Mouse (Mus musculus): Measurements from ENCODE around the gene Naif1. TPM values are rescaled to one million over a fixed set of nuclear protein-coding genes. Genes with fewer than 3 reads are reported as not detected.

The Naif1 gene
- polyA plus RNA-seq, 1 experiment from 2014 or later: 4.4 TPM

- H3K36me3 ChIP-seq: no peaks in the 10 kb centered on the region
- no peaks in the 10 kb centered on the region for H3K9me3 ChIP-seq (replicated peaks)
- ATAC-seq (ENCODE audit: low FRiP score): no peak
- H3K4me2 ChIP-seq: no peak overlapping the region
- H3K9ac ChIP-seq (replicated peaks): no peak overlapping the region
- no peaks in the 10 kb centered on the region for H3K4me1 ChIP-seq
- no peaks in the 10 kb centered on the region for H3K27me3 ChIP-seq (replicated peaks)
- no peak overlapping the region for H3K4me3 ChIP-seq (replicated peaks)
- 80% methylated on average over 12 of the region's 12 CpGs for WGBS
- no peak overlapping the region for H3K27ac ChIP-seq (replicated peaks)
These were observed 43.0 kb downstream of the Naif1 start for GRCm38 (mm10) chr2:32493301-32493701.

- no peak for ATAC-seq (ENCODE audit: low FRiP score)
- H3K4me1 ChIP-seq: no peaks in the 10 kb centered on the region
- WGBS: 71% methylated on average over 2 of the region's 2 CpGs
- H3K27me3 ChIP-seq (replicated peaks): no peaks in the 10 kb centered on the region
- no peaks in the 10 kb centered on the region for H3K36me3 ChIP-seq
- H3K4me3 ChIP-seq (replicated peaks): no peak overlapping the region
- H3K27ac ChIP-seq (replicated peaks): no peak overlapping the region
- no peak overlapping the region for H3K4me2 ChIP-seq
- no peaks in the 10 kb centered on the region for H3K9me3 ChIP-seq (replicated peaks)
- no peak overlapping the region for H3K9ac ChIP-seq (replicated peaks)
These were observed 44.3 kb downstream of the Naif1 start for GRCm38 (mm10) chr2:32494522-32494921.

- no peaks in the 10 kb centered on the region for H3K36me3 ChIP-seq
- no peaks in the 10 kb centered on the region for H3K9me3 ChIP-seq (replicated peaks)
- no peak overlapping the region for H3K9ac ChIP-seq (replicated peaks)
- H3K4me3 ChIP-seq (replicated peaks): no peak overlapping the region
- H3K4me1 ChIP-seq: no peaks in the 10 kb centered on the region
- no peak for ATAC-seq (ENCODE audit: low FRiP score)
- H3K4me2 ChIP-seq: no peak overlapping the region
- no peak overlapping the region for H3K27ac ChIP-seq (replicated peaks)
- 86% methylated on average over 20 of the region's 20 CpGs for WGBS
- no peaks in the 10 kb centered on the region for H3K27me3 ChIP-seq (replicated peaks)
These were observed 45.0 kb downstream of the Naif1 start for GRCm38 (mm10) chr2:32495185-32495726.

- Histone ChIP-seq H3K27ac (replicated peaks) (no peak overlapping the region), H3K4me1 (no peaks in the 10 kb centered on the region), H3K9ac (replicated peaks) (no peak overlapping the region), H3K9me3 (replicated peaks) (no peaks in the 10 kb centered on the region), H3K36me3 (no peaks in the 10 kb centered on the region), H3K27me3 (replicated peaks) (no peaks in the 10 kb centered on the region), H3K4me3 (replicated peaks) (no peak overlapping the region), H3K4me2 (no peak overlapping the region)
- 79% methylated on average over 5 of the region's 5 CpGs for WGBS
- ATAC-seq (ENCODE audit: low FRiP score): no peak
These were observed 45.9 kb downstream of the Naif1 start for GRCm38 (mm10) chr2:32496190-32496589.

- Histone ChIP-seq H3K4me2 (no peak overlapping the region), H3K9ac (replicated peaks) (no peak overlapping the region), H3K4me3 (replicated peaks) (no peak overlapping the region), H3K9me3 (replicated peaks) (no peaks in the 10 kb centered on the region), H3K27me3 (replicated peaks) (no peaks in the 10 kb centered on the region), H3K36me3 (no peaks in the 10 kb centered on the region), H3K27ac (replicated peaks) (no peak overlapping the region), H3K4me1 (no peaks in the 10 kb centered on the region)
- 88% methylated on average over 4 of the region's 4 CpGs for WGBS
- ATAC-seq (ENCODE audit: low FRiP score): no peak
These were observed 49.1 kb downstream of the Naif1 start for GRCm38 (mm10) chr2:32499365-32499764.

GRCm38 (mm10) chr2:32500461-32500860 lies 50.2 kb downstream of the Naif1 start:
- no peaks in the 10 kb centered on the region for H3K9me3 ChIP-seq (replicated peaks)
- H3K4me2 ChIP-seq: no peak overlapping the region
- no peaks in the 10 kb centered on the region for H3K4me1 ChIP-seq
- H3K36me3 ChIP-seq: no peaks in the 10 kb centered on the region
- H3K27me3 ChIP-seq (replicated peaks): no peaks in the 10 kb centered on the region
- no peak overlapping the region for H3K27ac ChIP-seq (replicated peaks)
- ATAC-seq (ENCODE audit: low FRiP score): no peak
- no peak overlapping the region for H3K9ac ChIP-seq (replicated peaks)
- no peak overlapping the region for H3K4me3 ChIP-seq (replicated peaks)
- WGBS: 77% methylated on average over 4 of the region's 5 CpGs

- WGBS: 75% methylated on average over 5 of the region's 5 CpGs
- H3K4me2 ChIP-seq: no peak overlapping the region
- no peaks in the 10 kb centered on the region for H3K9me3 ChIP-seq (replicated peaks)
- no peaks in the 10 kb centered on the region for H3K27me3 ChIP-seq (replicated peaks)
- no peak overlapping the region for H3K27ac ChIP-seq (replicated peaks)
- H3K4me3 ChIP-seq (replicated peaks): no peak overlapping the region
- no peaks in the 10 kb centered on the region for H3K4me1 ChIP-seq
- H3K9ac ChIP-seq (replicated peaks): no peak overlapping the region
- no peaks in the 10 kb centered on the region for H3K36me3 ChIP-seq
- ATAC-seq (ENCODE audit: low FRiP score): no peak
These were observed 51.6 kb downstream of the Naif1 start for GRCm38 (mm10) chr2:32501754-32502324.

GRCm38 (mm10) chr2:32502843-32503242 lies 52.6 kb downstream of the Naif1 start:
- H3K4me1 ChIP-seq: no peaks in the 10 kb centered on the region
- H3K36me3 ChIP-seq: no peaks in the 10 kb centered on the region
- no peak overlapping the region for H3K9ac ChIP-seq (replicated peaks)
- WGBS: 91% methylated on average over 12 of the region's 12 CpGs
- H3K9me3 ChIP-seq (replicated peaks): no peaks in the 10 kb centered on the region
- H3K27me3 ChIP-seq (replicated peaks): no peaks in the 10 kb centered on the region
- no peak for ATAC-seq (ENCODE audit: low FRiP score)
- no peak overlapping the region for H3K4me3 ChIP-seq (replicated peaks)
- no peak overlapping the region for H3K4me2 ChIP-seq
- H3K27ac ChIP-seq (replicated peaks): no peak overlapping the region

GRCm38 (mm10) chr2:32503588-32503987 lies 53.3 kb downstream of the Naif1 start:
- H3K36me3 ChIP-seq: no peaks in the 10 kb centered on the region
- no peak overlapping the region for H3K9ac ChIP-seq (replicated peaks)
- WGBS: 18% methylated on average over 3 of the region's 3 CpGs
- no peak overlapping the region for H3K4me2 ChIP-seq
- H3K9me3 ChIP-seq (replicated peaks): no peaks in the 10 kb centered on the region
- H3K4me3 ChIP-seq (replicated peaks): no peak overlapping the region
- no peaks in the 10 kb centered on the region for H3K27me3 ChIP-seq (replicated peaks)
- no peak for ATAC-seq (ENCODE audit: low FRiP score)
- no peaks in the 10 kb centered on the region for H3K4me1 ChIP-seq
- no peak overlapping the region for H3K27ac ChIP-seq (replicated peaks)

- H3K4me1 ChIP-seq: 0 out of 2 replicates have a peak, but pooled peaks cover 3% of the 10 kb centered on the region
- H3K4me2 ChIP-seq: no peak overlapping the region
- no peak overlapping the region for H3K9ac ChIP-seq (replicated peaks)
- H3K4me3 ChIP-seq (replicated peaks): no peak overlapping the region
- WGBS: 98% methylated on average over 2 of the region's 2 CpGs
- H3K9me3 ChIP-seq (replicated peaks): no peaks in the 10 kb centered on the region
- H3K36me3 ChIP-seq: no peaks in the 10 kb centered on the region
- ATAC-seq (ENCODE audit: low FRiP score): no peak
- no peak overlapping the region for H3K27ac ChIP-seq (replicated peaks)
- H3K27me3 ChIP-seq (replicated peaks): no peaks in the 10 kb centered on the region
These were observed 55.3 kb downstream of the Naif1 start for GRCm38 (mm10) chr2:32505536-32505935.

All from neural tube, embryonic 15.5 days (tissue).